Mouse (Mus musculus) E14TG2a.4 (cell line): ENCODE data around the gene Zic2.
A peak's percentile ranks its signal among the peaks of the same experiment; 100 is the strongest.

Experiments used
- H3K27me3 ChIP-seq: 2 replicates; pipeline ENCODE4 v1.6.1; 2014; ENCODE audit warnings: low read length, control low read depth; ENCODE audit not compliant: insufficient read depth
- H3K36me3 ChIP-seq: 2 replicates; pipeline ENCODE4 v1.6.1; 2014; ENCODE audit warnings: low read length, control low read depth; ENCODE audit not compliant: insufficient read depth
- H3K4me1 ChIP-seq: replicated peaks from 2 replicates; pipeline ENCODE4 v1.6.1; 2014; ENCODE audit warnings: low read depth, low read length, control low read depth
- H3K4me3 ChIP-seq: replicated peaks from 2 replicates; pipeline ENCODE4 v1.5.1; 2014; ENCODE audit warnings: mild to moderate bottlenecking, low read length
- H3K9me3 ChIP-seq: 2 replicates; pipeline ENCODE4 v1.6.1; 2014; ENCODE audit warnings: low read length, control low read depth
- CTCF ChIP-seq: conservative IDR thresholded peaks from 2 replicates; pipeline ENCODE4 v1.5.1; 2014; ENCODE audit warnings: low read length
- NANOG ChIP-seq: IDR thresholded peaks from 2 replicates; pipeline ENCODE4 v1.6.1; 2014; ENCODE audit warnings: borderline replicate concordance, low read length, mixed read lengths
- POU5F1 ChIP-seq: IDR thresholded peaks from 2 replicates; pipeline ENCODE4 v1.6.1; 2014; ENCODE audit warnings: low read length, borderline replicate concordance

Zic2 gene

GRCm38 (mm10) chr14:122464763-122465741 is 10.2 kb upstream of the Zic2 start, which contains the start of gene Zic5:
Gene Zic5 (minus strand): TSS chr14:122465677.
- TF ChIP-seq POU5F1: no peak
- TF ChIP-seq NANOG: no peak
- TF ChIP-seq CTCF: no peak
- Histone ChIP-seq H3K4me1 (peaks cover 69% of the 10 kb centered on the region), H3K9me3 (no peaks in the 10 kb centered on the region)

GRCm38 (mm10) chr14:122465931-122466490 is 9.2 kb upstream of the Zic2 start:
- TF ChIP-seq POU5F1 (no peak), CTCF (no peak), NANOG (no peak)
- Histone ChIP-seq H3K27me3 (peaks cover 10% of the 10 kb centered on the region), H3K4me1 (peaks cover 70% of the 10 kb centered on the region), H3K9me3 (no peaks in the 10 kb centered on the region), H3K36me3 (peaks cover 22% of the 10 kb centered on the region), H3K4me3 (peak overlapping the region; percentile 92)

More at GRCm38 (mm10) chr14:122464763-122465741, 10.2 kb upstream of the Zic2 start, which contains the start of gene Zic5:
- H3K4me3 ChIP-seq: peak within 1 kb of the TSS; percentile 92
- H3K27me3 ChIP-seq: peaks cover 7% of the 10 kb centered on the region; the same call in 1 of the 2 replicates
- H3K36me3 ChIP-seq: peaks cover 31% of the 10 kb centered on the region

- peaks cover 69% of the 10 kb centered on the region for H3K4me1 ChIP-seq
- H3K36me3 ChIP-seq: peaks cover 13% of the 10 kb centered on the region
- H3K9me3 ChIP-seq: no peaks in the 10 kb centered on the region
- H3K27me3 ChIP-seq: peaks cover 16% of the 10 kb centered on the region
- H3K4me3 ChIP-seq: 0 out of 2 replicates have a peak overlapping the region, but pooled peaks have one; percentile 92
- no peak for TF ChIP-seq NANOG
- TF ChIP-seq POU5F1: no peak
- no peak for TF ChIP-seq CTCF
Measured at GRCm38 (mm10) chr14:122466756-122467362, 8.4 kb upstream of the Zic2 start.

GRCm38 (mm10) chr14:122467926-122468841 is 7.1 kb upstream of the Zic2 start:
- Histone ChIP-seq H3K9me3 (no peaks in the 10 kb centered on the region), H3K36me3 (peaks cover 2% of the 10 kb centered on the region; the same call in 1 of the 2 replicates), H3K4me1 (peaks cover 69% of the 10 kb centered on the region), H3K27me3 (peaks cover 24% of the 10 kb centered on the region), H3K4me3 (peak overlapping the region; percentile 64)
- TF ChIP-seq CTCF (no peak), NANOG (peak; percentile 90), POU5F1 (no peak)

- no peaks in the 10 kb centered on the region for H3K9me3 ChIP-seq
- peaks cover 74% of the 10 kb centered on the region for H3K4me1 ChIP-seq
- no peak for TF ChIP-seq NANOG
- no peak for TF ChIP-seq CTCF
- no peak for TF ChIP-seq POU5F1
- no peaks in the 10 kb centered on the region for H3K36me3 ChIP-seq
- peaks cover 24% of the 10 kb centered on the region for H3K27me3 ChIP-seq
- peak overlapping the region; percentile 49 for H3K4me3 ChIP-seq
Measured at GRCm38 (mm10) chr14:122468971-122469755, 6.1 kb upstream of the Zic2 start.

GRCm38 (mm10) chr14:122471449-122472085 is 3.7 kb upstream of the Zic2 start:
- Histone ChIP-seq H3K36me3 (peaks cover 5% of the 10 kb centered on the region), H3K27me3 (peaks cover 30% of the 10 kb centered on the region), H3K4me3 (no peak overlapping the region), H3K4me1 (peaks cover 70% of the 10 kb centered on the region), H3K9me3 (no peaks in the 10 kb centered on the region)
- TF ChIP-seq POU5F1 (no peak), NANOG (no peak), CTCF (no peak)
